Mouse (Mus musculus) spleen, adult 2 months (tissue): Measurements from ENCODE around the gene Prkab2. TPM values are rescaled to one million over a fixed set of nuclear protein-coding genes. Genes with fewer than 3 reads are reported as not detected.

ENCODE experiments used
- DNase-seq, 2 experiments: peaks; one replicate each; pipeline versions ENCODE4 v3.0.0 to v3.0.0-alpha.2; 2012 to 2021; ENCODE audit warnings: low spot score in 2 of 2, low read depth in 1 of 2
- H3K27ac ChIP-seq: fragments of 200-500 bp; 2 replicates; pipeline ENCODE4 v1.5.1; 2012; ENCODE audit warnings: low read length, inconsistent platforms; ENCODE audit not compliant: insufficient read depth
- H3K27me3 ChIP-seq: fragments of 200-500 bp; 2 replicates; pipeline ENCODE4 v1.6.1; 2012; ENCODE audit warnings: mild to moderate bottlenecking, moderate library complexity, low read length, inconsistent platforms; ENCODE audit not compliant: control insufficient read depth, insufficient read depth
- H3K36me3 ChIP-seq: fragments of 200-500 bp; 2 replicates; pipeline ENCODE4 v1.6.1; 2012; ENCODE audit warnings: mild to moderate bottlenecking, low read length, inconsistent platforms; ENCODE audit not compliant: control insufficient read depth, insufficient read depth
- H3K4me1 ChIP-seq: fragments of 200-500 bp; 2 replicates; pipeline ENCODE4 v1.6.1; 2011; ENCODE audit warnings: inconsistent platforms; ENCODE audit not compliant: control insufficient read depth, insufficient read depth, insufficient read length
- H3K4me3 ChIP-seq: fragments of 200-500 bp; 2 replicates; pipeline ENCODE4 v1.5.1; 2011; ENCODE audit warnings: mild to moderate bottlenecking, inconsistent platforms; ENCODE audit not compliant: insufficient read depth, insufficient read length; ENCODE audit errors: extremely low read depth
- CTCF ChIP-seq: fragments of 200-500 bp; IDR thresholded peaks from 2 replicates; pipeline ENCODE4 v1.5.1; 2011; ENCODE audit warnings: mild to moderate bottlenecking, inconsistent platforms; ENCODE audit not compliant: insufficient read depth, insufficient read length, insufficient replicate concordance; ENCODE audit errors: extremely low read depth
- POLR2A ChIP-seq: fragments of 200-500 bp; IDR thresholded peaks from 2 replicates; pipeline ENCODE4 v1.6.1; 2011; ENCODE audit warnings: low read depth, low read length, inconsistent platforms
- WGBS: fragments of 180-500 bp; shearing (Covaris S2); methylation state at CpG from one replicate; pipeline ENCODE4 v1.1.7; 2018; 5-methylcytosine and 5-hydroxymethylcytosine counted together
- polyA plus RNA-seq: library from polyadenylated mRNA; depleted of rRNA; stranded (reverse); fragments of >200 nt; gene quantifications from 2 replicates; pipeline ENCODE4 v1.2.3, GENCODE M21; 2012; rRNA removed

Prkab2 gene
- polyA plus RNA-seq, result 4.2 and 4.9 TPM in 2 replicates

DNA sequence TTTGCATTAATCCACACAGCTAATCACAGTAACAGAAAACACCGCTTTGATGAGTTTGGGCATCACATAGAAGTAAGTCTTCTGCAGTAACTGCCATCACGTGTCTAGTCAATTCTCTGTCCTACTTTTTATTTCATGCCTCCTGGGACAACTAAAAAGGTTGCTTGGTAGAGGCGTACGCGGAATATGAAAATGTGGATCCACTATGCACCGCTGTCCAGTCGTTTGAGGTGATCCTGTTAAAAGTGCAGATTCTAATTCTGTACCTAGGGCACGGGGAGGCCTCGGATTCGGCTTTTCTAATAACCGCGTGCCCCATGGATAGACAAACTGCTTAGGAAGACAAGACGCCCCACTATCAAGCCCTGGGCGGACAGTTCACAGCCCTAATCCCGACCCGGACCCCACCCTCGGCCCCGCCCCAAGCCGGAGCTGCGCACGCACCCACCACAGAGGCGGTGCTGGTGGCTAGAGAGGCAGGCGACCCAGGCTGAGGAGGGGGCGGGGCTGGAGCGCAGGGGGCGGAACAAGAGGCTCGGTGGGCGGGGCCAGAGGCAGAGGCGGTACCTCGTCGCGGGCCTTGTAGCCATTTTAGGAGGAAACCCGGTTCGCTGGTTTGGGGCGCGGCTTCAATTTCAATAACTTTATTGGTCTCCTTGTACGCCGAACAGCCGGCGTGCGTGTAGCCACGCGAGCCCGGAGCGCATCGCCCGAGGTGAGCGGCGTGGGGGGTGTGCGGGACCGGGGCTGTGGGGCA is at the start of gene Prkab2:
Gene Prkab2, plus strand, starts transcription at position 539 of the 757 bp plus-strand sequence.
- 2% methylated on average over 51 of the region's 51 CpGs for WGBS
- no peaks in the 10 kb centered on the region for H3K27me3 ChIP-seq
- DNase-seq, result peak; percentile 91 to 98
- H3K4me1 ChIP-seq, result peaks cover 10% of the 10 kb centered on the region
- peak within 1 kb of the TSS; percentile 34 for H3K27ac ChIP-seq
- peak within 1 kb of the TSS; percentile 86 for H3K4me3 ChIP-seq
- peaks cover 1% of the 10 kb centered on the region; the same call in 1 of the 2 replicates for H3K36me3 ChIP-seq
- TF ChIP-seq CTCF (no peak), POLR2A (peak; percentile 41; the same call in 1 of the 2 replicates)

DNA sequence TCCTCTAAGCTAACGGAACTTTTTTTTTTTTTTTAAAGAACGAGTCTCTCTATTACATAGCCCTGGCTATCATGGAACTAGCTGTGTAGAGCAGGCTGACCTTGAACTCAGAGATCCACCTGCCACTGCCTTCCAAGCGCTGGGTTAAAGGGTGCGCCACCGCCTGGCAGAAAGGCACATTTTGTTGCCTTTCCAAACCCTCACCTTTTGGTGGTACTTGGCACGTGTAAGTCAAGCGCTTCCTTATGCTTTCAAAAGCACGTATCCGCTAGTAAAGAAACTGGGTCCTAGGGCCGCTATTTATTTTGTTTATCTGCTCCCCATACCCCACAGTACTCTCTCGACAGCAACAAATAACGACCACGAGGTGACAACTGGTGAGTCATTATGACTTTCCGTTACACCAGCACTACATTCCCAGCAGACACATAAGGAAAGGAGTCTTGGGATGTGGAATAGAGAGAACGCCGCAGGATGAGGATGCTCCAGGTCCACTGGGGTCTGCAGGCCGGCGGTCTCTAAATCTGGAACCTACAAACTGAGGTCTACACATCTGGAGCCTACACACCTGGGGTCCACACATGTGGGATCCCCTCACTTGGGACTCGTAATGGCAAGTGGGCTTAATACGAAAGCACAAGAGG is 48.7 kb upstream of the Prkab2 start:
- Histone ChIP-seq H3K27ac (peak overlapping the region; percentile 89), H3K36me3 (no peaks in the 10 kb centered on the region), H3K27me3 (no peaks in the 10 kb centered on the region), H3K4me1 (no peaks in the 10 kb centered on the region), H3K4me3 (peak overlapping the region; percentile 73)
- WGBS, result 2% methylated on average over 20 of the region's 20 CpGs
- peak; percentile 47 to 65 for DNase-seq
- TF ChIP-seq POLR2A, result no peak
- peak; percentile 41; the same call in 1 of the 2 replicates for TF ChIP-seq CTCF

- peak; percentile 61 for TF ChIP-seq POLR2A
- TF ChIP-seq CTCF, result peak; percentile 98
- Histone ChIP-seq H3K4me3 (peak within 1 kb of the TSS; percentile 73), H3K27me3 (no peaks in the 10 kb centered on the region), H3K4me1 (no peaks in the 10 kb centered on the region), H3K36me3 (no peaks in the 10 kb centered on the region), H3K27ac (peak within 1 kb of the TSS; percentile 89)
- peak; percentile 87 to 89 for DNase-seq
- WGBS, result 1% methylated on average over 56 of the region's 56 CpGs
Measured at GRCm38 (mm10) chr3:97609845-97610410, 48.1 kb upstream of the Prkab2 start, which contains the start of gene Chd1l. Chd1l (minus strand) TSS chr3:97610203.

DNA sequence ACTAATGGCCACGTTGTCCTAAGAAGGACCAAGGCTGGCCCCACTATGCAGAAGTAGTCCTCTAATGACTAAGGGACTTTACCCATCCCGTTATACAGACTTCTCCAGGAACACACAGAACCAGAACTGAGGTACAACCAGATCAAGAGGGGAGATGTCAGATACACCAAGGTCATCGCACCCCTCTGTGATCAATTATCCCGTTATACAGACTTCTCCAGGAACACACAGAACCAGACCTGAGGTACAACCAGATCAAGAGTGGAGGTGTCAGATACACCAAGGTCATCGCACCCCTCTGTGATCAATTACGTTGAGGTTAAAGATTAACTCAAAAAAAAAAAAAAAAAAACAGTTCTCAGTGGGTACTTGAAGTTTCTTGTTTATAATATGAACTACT is 47.0 kb upstream of the Prkab2 start:
- Histone ChIP-seq H3K36me3 (no peaks in the 10 kb centered on the region), H3K27ac (no peak overlapping the region), H3K4me3 (no peak overlapping the region), H3K27me3 (no peaks in the 10 kb centered on the region), H3K4me1 (no peaks in the 10 kb centered on the region)
- TF ChIP-seq POLR2A (no peak), CTCF (no peak)
- no peak for DNase-seq
- WGBS, result 93% methylated on average over 6 of the region's 6 CpGs

DNA sequence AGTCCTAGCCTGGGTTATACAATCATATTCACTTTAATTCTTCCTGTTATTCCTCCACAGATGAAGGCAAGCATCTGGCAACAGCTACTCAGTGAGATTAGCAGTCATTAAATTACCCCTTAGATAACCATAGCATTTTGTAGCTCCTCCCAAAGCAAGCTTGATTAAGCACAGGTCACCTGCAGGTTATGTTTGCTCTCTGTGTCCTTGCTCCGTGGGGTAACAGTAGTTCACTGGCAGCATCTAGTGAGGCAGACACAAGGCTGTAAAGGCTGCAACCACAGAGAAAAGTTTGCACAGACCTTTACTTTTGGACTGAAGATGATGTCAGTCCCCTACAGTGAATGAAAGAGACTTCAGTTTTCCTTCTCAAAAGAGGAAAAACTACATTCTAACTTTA is 42.8 kb upstream of the Prkab2 start:
- Histone ChIP-seq H3K36me3 (no peaks in the 10 kb centered on the region), H3K27ac (no peak overlapping the region), H3K4me3 (no peak overlapping the region), H3K27me3 (no peaks in the 10 kb centered on the region), H3K4me1 (no peaks in the 10 kb centered on the region)
- no peak for TF ChIP-seq POLR2A
- no peak for TF ChIP-seq CTCF
- DNase-seq, result no peak
- 53% methylated on average over 1 of the region's 1 CpGs for WGBS

DNA sequence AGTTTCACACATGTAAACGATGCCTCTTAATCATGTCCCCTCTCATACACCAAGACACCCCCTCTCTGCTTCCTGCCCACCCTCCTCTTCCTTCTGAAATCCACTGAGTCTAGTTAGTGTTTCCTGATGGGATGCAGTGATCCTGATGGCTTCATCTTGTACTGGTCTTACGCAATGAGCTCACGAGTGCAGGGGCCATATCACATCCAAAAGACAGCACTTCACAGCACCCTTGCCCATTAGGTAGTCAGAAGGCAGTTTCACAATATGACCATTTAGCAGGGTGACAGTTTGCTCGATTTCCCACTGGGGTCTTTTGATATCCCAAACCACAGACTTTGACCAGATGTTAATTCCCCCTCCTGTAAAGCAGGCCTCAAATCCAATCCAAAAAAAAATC is 42.1 kb upstream of the Prkab2 start:
- H3K4me1 ChIP-seq, result no peaks in the 10 kb centered on the region
- TF ChIP-seq CTCF, result no peak
- no peak for TF ChIP-seq POLR2A
- no peaks in the 10 kb centered on the region for H3K27me3 ChIP-seq
- no peak overlapping the region for H3K4me3 ChIP-seq
- H3K36me3 ChIP-seq, result no peaks in the 10 kb centered on the region
- no peak overlapping the region for H3K27ac ChIP-seq
- no peak for DNase-seq
- 86% methylated on average over 4 of the region's 4 CpGs for WGBS
